Mouse (Mus musculus): ENCODE data around the gene Polr2m.

DNA sequence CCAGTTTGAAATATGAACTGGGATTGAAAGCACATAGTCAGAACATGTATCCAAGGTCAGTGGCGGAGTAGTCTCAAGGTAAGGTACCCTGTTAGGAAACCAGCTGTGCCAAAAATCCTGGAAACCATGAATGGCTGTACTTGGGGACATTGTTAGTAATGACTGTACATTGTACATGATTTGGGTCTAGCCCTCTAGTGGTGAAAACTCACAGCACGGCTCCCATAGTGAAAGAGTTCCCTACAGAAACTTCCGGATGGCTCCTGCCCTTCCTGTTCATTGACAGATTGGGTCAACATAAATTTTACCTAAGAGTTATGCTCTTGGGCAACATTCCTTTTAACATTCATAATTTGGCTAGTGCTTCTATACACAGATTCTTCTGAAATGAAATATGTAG is 19.6 kb downstream of the Polr2m start:
- TF ChIP-seq CTCF (IDR thresholded peaks at IDR 0.05; ENCODE audit: insufficient read depth, low read depth, low read length), result no peak
- TF ChIP-seq POLR2A (IDR thresholded peaks at IDR 0.05; ENCODE audit: insufficient read depth, low read depth, low read length), result no peak

All from olfactory bulb, adult 2 months (tissue).